Mouse (Mus musculus) right cerebral cortex, adult 2 months (tissue): ENCODE data around the gene Sept9.

ENCODE experiments used
- DNase-seq, 2 experiments: peaks; one replicate each; pipeline ENCODE4 v3.0.0; 2021 to 2022; ENCODE audit warnings: low spot score in 2 of 2

The Sept9 gene

GRCm38 (mm10) chr11:117199282-117200175, at the start of gene Sept9:
Sept9 (plus strand) TSS chr11:117199661.
- DNase-seq, result no peak

GRCm38 (mm10) chr11:117150467-117150966, 48.9 kb upstream of the Sept9 start:
- no peak for DNase-seq

- DNase-seq, result no peak
These were observed 48.0 kb upstream of the Sept9 start for GRCm38 (mm10) chr11:117151461-117151860.

GRCm38 (mm10) chr11:117152541-117152940, 46.9 kb upstream of the Sept9 start:
- DNase-seq, result no peak

GRCm38 (mm10) chr11:117153553-117153952, 45.9 kb upstream of the Sept9 start:
- no peak for DNase-seq

GRCm38 (mm10) chr11:117154088-117154815, 45.2 kb upstream of the Sept9 start:
- no peak for DNase-seq

GRCm38 (mm10) chr11:117156725-117157124, 42.7 kb upstream of the Sept9 start:
- peak in 1 of 2 experiments; percentile 51 for DNase-seq

- DNase-seq, result no peak
These were observed 41.1 kb upstream of the Sept9 start for GRCm38 (mm10) chr11:117158343-117158742.

GRCm38 (mm10) chr11:117159257-117159945, 40.1 kb upstream of the Sept9 start:
- DNase-seq, result no peak

- DNase-seq, result no peak
These were observed 39.5 kb upstream of the Sept9 start for GRCm38 (mm10) chr11:117159946-117160307.

GRCm38 (mm10) chr11:117160791-117161190, 38.7 kb upstream of the Sept9 start:
- DNase-seq, result no peak

- DNase-seq, result no peak
These were observed 37.9 kb upstream of the Sept9 start for GRCm38 (mm10) chr11:117161574-117161973.

GRCm38 (mm10) chr11:117163098-117163497, 36.4 kb upstream of the Sept9 start:
- DNase-seq, result no peak

- DNase-seq, result no peak
These were observed 35.7 kb upstream of the Sept9 start for GRCm38 (mm10) chr11:117163771-117164170.

GRCm38 (mm10) chr11:117168278-117169087, 31.0 kb upstream of the Sept9 start:
- no peak for DNase-seq

GRCm38 (mm10) chr11:117169088-117169635, 30.3 kb upstream of the Sept9 start:
- DNase-seq, result no peak

- no peak for DNase-seq
These were observed 29.5 kb upstream of the Sept9 start for GRCm38 (mm10) chr11:117169801-117170565.

GRCm38 (mm10) chr11:117174098-117174892, 25.2 kb upstream of the Sept9 start:
- no peak for DNase-seq

- DNase-seq, result no peak
These were observed 24.5 kb upstream of the Sept9 start for GRCm38 (mm10) chr11:117174924-117175323.
